In the genomic region with DNA sequence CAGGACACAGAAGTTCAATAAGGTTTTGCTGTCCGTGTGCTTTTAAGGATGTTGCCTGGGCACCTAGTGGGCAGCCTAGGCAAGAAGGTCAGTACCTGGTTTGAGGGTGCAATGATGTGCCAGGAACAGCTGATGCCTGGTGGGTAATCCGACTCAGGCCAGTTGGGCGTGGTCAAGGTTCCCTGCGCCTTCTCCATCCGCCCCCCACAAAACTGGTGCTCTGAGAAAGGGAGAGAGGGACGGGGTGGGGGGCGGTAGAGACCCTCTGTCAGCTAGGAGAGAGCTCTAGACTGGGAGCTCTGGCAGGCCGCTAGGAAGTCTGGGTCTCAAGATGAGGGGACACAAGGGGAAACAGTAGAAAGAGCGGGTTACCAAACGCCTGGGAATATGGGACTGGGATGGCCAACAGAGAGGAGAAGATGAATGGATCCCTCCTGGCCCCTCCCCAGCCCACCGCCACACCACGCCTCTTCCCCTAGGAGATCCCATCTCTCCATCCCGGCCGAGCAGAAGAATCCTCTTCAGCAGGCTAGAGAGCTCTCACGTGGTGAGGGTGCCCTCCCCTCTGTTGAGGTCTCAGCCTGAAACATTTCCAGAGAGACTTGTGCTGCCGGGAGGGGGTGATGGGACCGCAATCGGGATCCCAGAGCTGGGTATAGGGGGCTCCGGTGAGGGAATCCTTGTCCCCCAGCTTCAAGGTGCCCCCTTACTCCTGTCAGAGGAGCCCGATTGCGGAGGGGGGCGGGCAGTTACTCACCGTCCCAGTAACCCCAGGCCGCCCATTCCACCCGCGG, we compare ENCODE assay signal across 9 mouse cellular contexts. TPM values are rescaled to one million over a fixed set of nuclear protein-coding genes. Genes with fewer than 3 reads are reported as not detected.
DNase-seq lines count a peak whose midpoint lies in the region; ATAC-seq and TF ChIP-seq lines count a peak whose summit lies in the region.
"Had no signal": no experiment of that assay in that cellular context is flagged by ENCODE, and none has a peak within 500 bp of the region (broad histone marks: within the 10 kb centered on the region; RNA-seq: fewer than 3 reads in every experiment).

No protein-coding gene starts in this region.

- ATAC-seq in forebrain, embryonic 11.5 days (replicated peaks; ENCODE audit: low FRiP score), result no peak
- no peak for ATAC-seq in intestine, embryonic 15.5 days
- no peak for ATAC-seq in neural tube, embryonic 15.5 days (ENCODE audit: low FRiP score)
- no peak for ATAC-seq in erythroid progenitor cell, adult 5-6 weeks (replicated peaks; ENCODE audit: low FRiP score, poor library complexity, severe bottlenecking)

- TF ChIP-seq CTCF in lung, adult 2 months (IDR thresholded peaks at IDR 0.05; ENCODE audit: insufficient read depth, low read length), result no peak

- H3K36me3 ChIP-seq in forebrain, embryonic 11.5 days (ENCODE audit: control insufficient read depth, insufficient read depth, low read length), result no peaks in the 10 kb centered on the region
- H3K36me3 ChIP-seq in intestine, embryonic 15.5 days, result 0 out of 2 replicates have a peak, but pooled peaks cover 8% of the 10 kb centered on the region
- H3K36me3 ChIP-seq in neural tube, embryonic 15.5 days, result no peaks in the 10 kb centered on the region

- no peak for TF ChIP-seq POLR2A in lung, adult 2 months (IDR thresholded peaks at IDR 0.05; ENCODE audit: borderline replicate concordance, extremely low read depth, low read depth, low read length)

- H3K4me3 ChIP-seq in lung, adult 2 months (replicated peaks; ENCODE audit: extremely low read depth, low read depth, low read length), result no peak overlapping the region
- 0 out of 2 replicates have a peak overlapping the region, but pooled peaks have one; percentile 5 for H3K4me3 ChIP-seq in forebrain, embryonic 11.5 days (ENCODE audit: low read depth, low read length)
- H3K4me3 ChIP-seq in intestine, embryonic 15.5 days (replicated peaks), result peak overlapping the region; percentile 14
- no peak overlapping the region for H3K4me3 ChIP-seq in neural tube, embryonic 15.5 days (replicated peaks)
- H3K4me3 ChIP-seq: layer of hippocampus, adult 2 months had no signal

- H3K27me3 ChIP-seq in forebrain, embryonic 11.5 days (ENCODE audit: control insufficient read depth, insufficient read depth, low read length), result peaks cover 2% of the 10 kb centered on the region; the same call in 1 of the 2 replicates
- H3K27me3 ChIP-seq in intestine, embryonic 15.5 days (replicated peaks), result no peaks in the 10 kb centered on the region
- H3K27me3 ChIP-seq in neural tube, embryonic 15.5 days (replicated peaks), result peaks cover 13% of the 10 kb centered on the region

- H3K4me1 ChIP-seq in lung, adult 2 months (ENCODE audit: control insufficient read depth, insufficient read depth, low read length), result peaks cover 10% of the 10 kb centered on the region; the same call in 1 of the 2 replicates
- peaks cover 8% of the 10 kb centered on the region for H3K4me1 ChIP-seq in forebrain, embryonic 11.5 days (replicated peaks; ENCODE audit: control insufficient read depth, insufficient read depth, low read length)
- H3K4me1 ChIP-seq in intestine, embryonic 15.5 days (replicated peaks), result peaks cover 48% of the 10 kb centered on the region
- peaks cover 20% of the 10 kb centered on the region for H3K4me1 ChIP-seq in neural tube, embryonic 15.5 days

- peak; percentile 32 for DNase-seq in lung, adult 2 months
- DNase-seq in lung, adult 18-20 months, result no peak
- no peak for DNase-seq in forebrain, embryonic 11.5 days (ENCODE audit: low spot score)
- no peak for DNase-seq in left cerebral cortex, postnatal 10 days (ENCODE audit: extremely low spot score in 1 of 2, low spot score in 2 of 2)
- DNase-seq: thymus, adult 2 months had no signal

- no peaks in the 10 kb centered on the region for H3K9me3 ChIP-seq in forebrain, embryonic 11.5 days (ENCODE audit: control insufficient read depth, low read length)
- no peaks in the 10 kb centered on the region for H3K9me3 ChIP-seq in intestine, embryonic 15.5 days
- no peaks in the 10 kb centered on the region for H3K9me3 ChIP-seq in neural tube, embryonic 15.5 days (replicated peaks)

- H3K27ac ChIP-seq in forebrain, embryonic 11.5 days (ENCODE audit: low read depth, low read length), result no peak overlapping the region
- H3K27ac ChIP-seq in intestine, embryonic 15.5 days, result no peak overlapping the region
- H3K27ac ChIP-seq in neural tube, embryonic 15.5 days (replicated peaks), result no peak overlapping the region
- H3K27ac ChIP-seq: layer of hippocampus, adult 2 months had no signal

- 48% methylated on average over 26 of the region's 26 CpGs for WGBS in lung, adult 2 months
- WGBS in forebrain, embryonic 11.5 days, result 6% methylated on average over 24 of the region's 26 CpGs
- 27% methylated on average over 26 of the region's 26 CpGs for WGBS in intestine, embryonic 15.5 days
- 13% methylated on average over 26 of the region's 26 CpGs for WGBS in neural tube, embryonic 15.5 days

- peak overlapping the region; percentile 27 for H3K9ac ChIP-seq in forebrain, embryonic 11.5 days (ENCODE audit: low read length)
- peak overlapping the region; percentile 28; the same call in 1 of the 2 replicates for H3K9ac ChIP-seq in intestine, embryonic 15.5 days
- peak overlapping the region; percentile 17; the same call in 1 of the 2 replicates for H3K9ac ChIP-seq in neural tube, embryonic 15.5 days (replicated peaks)

- intact Hi-C loops in left cerebral cortex, postnatal 10 days (cut with DNase I), result no loop called here

- H3K4me2 ChIP-seq in forebrain, embryonic 11.5 days (ENCODE audit: low read depth, low read length, severe bottlenecking), result peak overlapping the region; percentile 40
- H3K4me2 ChIP-seq in intestine, embryonic 15.5 days (replicated peaks), result peak overlapping the region; percentile 51
- H3K4me2 ChIP-seq in neural tube, embryonic 15.5 days, result peak overlapping the region; percentile 47

RNA-seq across cellular contexts. Expression of gene Pcolce, which starts 5.5 kb away (rescaled TPM):
- polyA plus RNA-seq in lung, adult 2 months (2012; rRNA removed), result 280 and 290 TPM in 2 replicates
- 54.8 and 63.0 TPM in 2 replicates for polyA plus RNA-seq in forebrain, embryonic 11.5 days (2014; fragmentation: Nextera tagmentation; extraction: Ambion mirVana)
- 103 and 109 TPM in 2 replicates for polyA plus RNA-seq in intestine, embryonic 15.5 days (2015; fragmentation: Nextera tagmentation; extraction: Ambion mirVana)
- polyA plus RNA-seq in neural tube, embryonic 15.5 days (2015; fragmentation: Nextera tagmentation; extraction: Ambion mirVana), result 48.4 and 54.1 TPM in 2 replicates
- 10 to 100 TPM; 11.4 to 12.3 TPM for total RNA-seq in left cerebral cortex, postnatal 10 days (2021)
- total RNA-seq in erythroid progenitor cell, adult 5-6 weeks (2015; ENCODE audit: low replicate concordance), result 1.7 and 3.2 TPM in 2 replicates
- total RNA-seq in erythroid progenitor cell, adult 5-6 weeks (2017; ENCODE audit: low replicate concordance), result 1.0 TPM in 1 of 2 replicates, not detected in the other

RNA-seq across cellular contexts. Expression of gene Mospd3, which starts 7.2 kb away (rescaled TPM):
- 89.1 and 103 TPM in 2 replicates for polyA plus RNA-seq in lung, adult 2 months (2012; rRNA removed)
- polyA plus RNA-seq in forebrain, embryonic 11.5 days (2014; fragmentation: Nextera tagmentation; extraction: Ambion mirVana), result 20.3 and 22.8 TPM in 2 replicates
- polyA plus RNA-seq in intestine, embryonic 15.5 days (2015; fragmentation: Nextera tagmentation; extraction: Ambion mirVana), result 24.6 and 29.6 TPM in 2 replicates
- polyA plus RNA-seq in neural tube, embryonic 15.5 days (2015; fragmentation: Nextera tagmentation; extraction: Ambion mirVana), result 64.6 and 66.9 TPM in 2 replicates
- 10 to 100 TPM; 38.8 to 43.1 TPM for total RNA-seq in left cerebral cortex, postnatal 10 days (2021)
- total RNA-seq in erythroid progenitor cell, adult 5-6 weeks (2015; ENCODE audit: low replicate concordance), result 36.9 and 44.3 TPM in 2 replicates
- 8.5 TPM in 1 of 2 replicates, not detected in the other for total RNA-seq in erythroid progenitor cell, adult 5-6 weeks (2017; ENCODE audit: low replicate concordance)

RNA-seq across cellular contexts. Expression of gene Fbxo24, which starts 20.7 kb away (rescaled TPM):
- 0.89 and 1.0 TPM in 2 replicates for polyA plus RNA-seq in lung, adult 2 months (2012; rRNA removed)
- polyA plus RNA-seq in forebrain, embryonic 11.5 days (2014; fragmentation: Nextera tagmentation; extraction: Ambion mirVana), result 0.12 and 0.17 TPM in 2 replicates
- polyA plus RNA-seq in intestine, embryonic 15.5 days (2015; fragmentation: Nextera tagmentation; extraction: Ambion mirVana), result 0.15 TPM in 1 of 2 replicates, not detected in the other
- polyA plus RNA-seq in neural tube, embryonic 15.5 days (2015; fragmentation: Nextera tagmentation; extraction: Ambion mirVana), result 0.09 and 0.17 TPM in 2 replicates
- under 1 TPM; 0.19 to 0.26 TPM for total RNA-seq in left cerebral cortex, postnatal 10 days (2021)
- total RNA-seq in erythroid progenitor cell, adult 5-6 weeks (2015; ENCODE audit: low replicate concordance), result not detected in 2 replicates
- not detected in 2 replicates for total RNA-seq in erythroid progenitor cell, adult 5-6 weeks (2017; ENCODE audit: low replicate concordance)

RNA-seq across cellular contexts. Expression of gene Lrch4, which starts 20.9 kb away (rescaled TPM):
- polyA plus RNA-seq in lung, adult 2 months (2012; rRNA removed), result 79.4 and 105 TPM in 2 replicates
- 29.8 and 38.0 TPM in 2 replicates for polyA plus RNA-seq in forebrain, embryonic 11.5 days (2014; fragmentation: Nextera tagmentation; extraction: Ambion mirVana)
- polyA plus RNA-seq in intestine, embryonic 15.5 days (2015; fragmentation: Nextera tagmentation; extraction: Ambion mirVana), result 34.7 and 36.3 TPM in 2 replicates
- polyA plus RNA-seq in neural tube, embryonic 15.5 days (2015; fragmentation: Nextera tagmentation; extraction: Ambion mirVana), result 16.0 and 27.4 TPM in 2 replicates
- 10 to 100 TPM; 15.1 to 15.6 TPM for total RNA-seq in left cerebral cortex, postnatal 10 days (2021)
- 46.9 and 75.0 TPM in 2 replicates for total RNA-seq in erythroid progenitor cell, adult 5-6 weeks (2015; ENCODE audit: low replicate concordance)
- total RNA-seq in erythroid progenitor cell, adult 5-6 weeks (2017; ENCODE audit: low replicate concordance), result 32.0 and 37.7 TPM in 2 replicates

RNA-seq across cellular contexts. Expression of gene Gm20605, which starts 20.9 kb away (rescaled TPM):
- 63.8 and 65.2 TPM in 2 replicates for polyA plus RNA-seq in lung, adult 2 months (2012; rRNA removed)
- polyA plus RNA-seq in forebrain, embryonic 11.5 days (2014; fragmentation: Nextera tagmentation; extraction: Ambion mirVana), result 9.9 and 15.3 TPM in 2 replicates
- polyA plus RNA-seq in intestine, embryonic 15.5 days (2015; fragmentation: Nextera tagmentation; extraction: Ambion mirVana), result 7.4 and 8.0 TPM in 2 replicates
- 7.9 and 9.0 TPM in 2 replicates for polyA plus RNA-seq in neural tube, embryonic 15.5 days (2015; fragmentation: Nextera tagmentation; extraction: Ambion mirVana)
- total RNA-seq in left cerebral cortex, postnatal 10 days (2021), result 1 to 10 TPM; 4.4 to 5.6 TPM
- total RNA-seq in erythroid progenitor cell, adult 5-6 weeks (2015; ENCODE audit: low replicate concordance), result 17.3 and 25.2 TPM in 2 replicates
- total RNA-seq in erythroid progenitor cell, adult 5-6 weeks (2017; ENCODE audit: low replicate concordance), result 6.1 and 17.1 TPM in 2 replicates

Comparison
In these comparisons a context has a peak if more than half of its experiments do, and no peak if none do; other contexts are left out.
1. H3K4me3 ChIP-seq: peak in forebrain, embryonic 11.5 days (single experiment) and intestine, embryonic 15.5 days (single experiment); none in lung, adult 2 months (single experiment) and neural tube, embryonic 15.5 days (single experiment).
2. Peak in every context shown above with its lines, with median percentiles within 50 percentile points of each other: H3K4me2 ChIP-seq and H3K9ac ChIP-seq.